Comparison of ENCODE assay signal across 11 mouse cellular contexts in genomic region chr7:46613091-46613490, GRCm38 (mm10). TPM values are rescaled to one million over a fixed set of nuclear protein-coding genes. Genes with fewer than 3 reads are reported as not detected.
DNase-seq lines count a peak whose midpoint lies in the region; ATAC-seq and TF ChIP-seq lines count a peak whose summit lies in the region.
"Had no signal": no experiment of that assay in that cellular context is flagged by ENCODE, and none has a peak within 500 bp of the region (broad histone marks: within the 10 kb centered on the region; RNA-seq: fewer than 3 reads in every experiment).

No protein-coding gene starts in this region.

- H3K4me2 ChIP-seq in forebrain, embryonic 16.5 days (ENCODE audit: low read length) = no peak overlapping the region
- no peak overlapping the region for H3K4me2 ChIP-seq in hindbrain, embryonic 12.5 days (replicated peaks)

- H3K9me3 ChIP-seq in forebrain, embryonic 16.5 days (ENCODE audit: control insufficient read depth, low read length) = no peaks in the 10 kb centered on the region
- no peaks in the 10 kb centered on the region for H3K9me3 ChIP-seq in forebrain, embryonic 10.5 days
- H3K9me3 ChIP-seq in hindbrain, embryonic 12.5 days (replicated peaks) = no peaks in the 10 kb centered on the region
- H3K9me3 ChIP-seq: limb, embryonic 10.5 days had no signal

- no peak overlapping the region for H3K27ac ChIP-seq in forebrain, embryonic 16.5 days (ENCODE audit: low read length)
- H3K27ac ChIP-seq in forebrain, embryonic 10.5 days = no peak overlapping the region
- H3K27ac ChIP-seq in kidney, adult 2 months (ENCODE audit: insufficient read depth, low read depth, low read length) = peak overlapping the region; percentile 59
- H3K27ac ChIP-seq in hindbrain, embryonic 12.5 days = no peak overlapping the region
- H3K27ac ChIP-seq: layer of hippocampus, adult 2 months; limb, embryonic 10.5 days had no signal

- peaks cover 5% of the 10 kb centered on the region; the same call in 1 of the 2 replicates for H3K4me1 ChIP-seq in forebrain, embryonic 16.5 days (replicated peaks; ENCODE audit: control insufficient read depth, insufficient read depth, low read length)
- no peaks in the 10 kb centered on the region for H3K4me1 ChIP-seq in forebrain, embryonic 10.5 days
- peaks cover 40% of the 10 kb centered on the region for H3K4me1 ChIP-seq in kidney, adult 2 months (ENCODE audit: control insufficient read depth, insufficient read depth, low read length)
- no peaks in the 10 kb centered on the region for H3K4me1 ChIP-seq in hindbrain, embryonic 12.5 days

- H3K36me3 ChIP-seq in forebrain, embryonic 16.5 days (ENCODE audit: control insufficient read depth, insufficient read depth) = no peaks in the 10 kb centered on the region
- peaks cover 12% of the 10 kb centered on the region; the same call in 1 of the 2 replicates for H3K36me3 ChIP-seq in forebrain, embryonic 10.5 days (replicated peaks)
- H3K36me3 ChIP-seq in kidney, adult 2 months (ENCODE audit: control insufficient read depth, insufficient read depth, low read length) = no peaks in the 10 kb centered on the region
- peaks cover 17% of the 10 kb centered on the region for H3K36me3 ChIP-seq in hindbrain, embryonic 12.5 days
- H3K36me3 ChIP-seq: limb, embryonic 10.5 days had no signal

- ATAC-seq in forebrain, embryonic 16.5 days = peak; percentile 43; the same call in 1 of the 2 replicates
- no peak for ATAC-seq in hindbrain, embryonic 12.5 days (ENCODE audit: low FRiP score)

- no peak overlapping the region for H3K9ac ChIP-seq in forebrain, embryonic 16.5 days (replicated peaks; ENCODE audit: low read depth, low read length)
- H3K9ac ChIP-seq in hindbrain, embryonic 12.5 days = no peak overlapping the region

- DNase-seq in forebrain, embryonic 10.5 days (ENCODE audit: extremely low spot score, low spot score) = no peak
- DNase-seq in brain, embryonic 14.5 days (ENCODE audit: low read depth) = peak; percentile 61
- peak; percentile 69 for DNase-seq in kidney, adult 2 months
- DNase-seq in lung, postnatal 10 days = peak; percentile 21
- DNase-seq in ovary, postnatal 10 days (ENCODE audit: low spot score) = no peak
- DNase-seq: heart, postnatal 4 days had no signal

- TF ChIP-seq POLR2A in brain, embryonic 14.5 days (IDR thresholded peaks at IDR 0.05; ENCODE audit: borderline replicate concordance, extremely low read depth, insufficient read depth, insufficient read length, poor library complexity, severe bottlenecking) = no peak
- no peak for TF ChIP-seq POLR2A in kidney, adult 2 months (IDR thresholded peaks at IDR 0.05; ENCODE audit: low read depth, low read length)

- 66% methylated on average over 10 of the region's 10 CpGs for WGBS in forebrain, embryonic 16.5 days
- 88% methylated on average over 10 of the region's 10 CpGs for WGBS in forebrain, embryonic 10.5 days
- WGBS in kidney, adult 2 months = 30% methylated on average over 10 of the region's 10 CpGs
- WGBS in hindbrain, embryonic 12.5 days = 86% methylated on average over 10 of the region's 10 CpGs

- no peak overlapping the region for H3K4me3 ChIP-seq in forebrain, embryonic 16.5 days (replicated peaks; ENCODE audit: low read length)
- no peak overlapping the region for H3K4me3 ChIP-seq in forebrain, embryonic 10.5 days
- no peak overlapping the region for H3K4me3 ChIP-seq in kidney, adult 2 months (ENCODE audit: insufficient read depth, low read depth, low read length)
- no peak overlapping the region for H3K4me3 ChIP-seq in hindbrain, embryonic 12.5 days
- H3K4me3 ChIP-seq: layer of hippocampus, adult 2 months; limb, embryonic 10.5 days had no signal

- TF ChIP-seq CTCF in brain, embryonic 14.5 days (IDR thresholded peaks at IDR 0.05; ENCODE audit: borderline replicate concordance, extremely low read depth, insufficient read depth, insufficient read length) = no peak
- TF ChIP-seq CTCF in kidney, adult 2 months (conservative IDR thresholded peaks at IDR 0.05; ENCODE audit: insufficient read depth, insufficient read length, low read depth, low read length) = no peak

- no peaks in the 10 kb centered on the region for H3K27me3 ChIP-seq in forebrain, embryonic 16.5 days (replicated peaks; ENCODE audit: control insufficient read depth, insufficient read depth, low read length)
- no peaks in the 10 kb centered on the region for H3K27me3 ChIP-seq in forebrain, embryonic 10.5 days (ENCODE audit: poor library complexity, severe bottlenecking)
- no peaks in the 10 kb centered on the region for H3K27me3 ChIP-seq in kidney, adult 2 months (replicated peaks; ENCODE audit: control insufficient read depth, insufficient read depth, low read length)
- H3K27me3 ChIP-seq in hindbrain, embryonic 12.5 days = no peaks in the 10 kb centered on the region
- H3K27me3 ChIP-seq: CH12.LX had no signal

RNA-seq across cellular contexts. Expression of gene Sergef, which starts 26.5 kb away (rescaled TPM):
- 27.2 and 32.6 TPM in 2 replicates for polyA plus RNA-seq in forebrain, embryonic 16.5 days (2015; fragmentation: Nextera tagmentation; extraction: Ambion mirVana)
- 15.6 and 16.7 TPM in 2 replicates for polyA plus RNA-seq in forebrain, embryonic 10.5 days (2016; fragmentation: Nextera tagmentation; extraction: Ambion mirVana)
- polyA plus RNA-seq in brain, embryonic 14.5 days (2012; rRNA removed) = 30.8 and 32.8 TPM in 2 replicates
- polyA plus RNA-seq in kidney, adult 2 months (2012; rRNA removed) = 16.0 and 16.8 TPM in 2 replicates
- polyA plus RNA-seq in hindbrain, embryonic 12.5 days (2016; fragmentation: Nextera tagmentation; extraction: Ambion mirVana) = 18.9 and 20.3 TPM in 2 replicates

RNA-seq across cellular contexts. Expression of gene Tph1, which starts 59.2 kb away (rescaled TPM):
- polyA plus RNA-seq in forebrain, embryonic 16.5 days (2015; fragmentation: Nextera tagmentation; extraction: Ambion mirVana) = 0.35 and 0.93 TPM in 2 replicates
- 0.32 TPM in 1 of 2 replicates, not detected in the other for polyA plus RNA-seq in forebrain, embryonic 10.5 days (2016; fragmentation: Nextera tagmentation; extraction: Ambion mirVana)
- 0.21 and 0.27 TPM in 2 replicates for polyA plus RNA-seq in brain, embryonic 14.5 days (2012; rRNA removed)
- not detected in 2 replicates for polyA plus RNA-seq in kidney, adult 2 months (2012; rRNA removed)
- polyA plus RNA-seq in hindbrain, embryonic 12.5 days (2016; fragmentation: Nextera tagmentation; extraction: Ambion mirVana) = 0.12 and 0.83 TPM in 2 replicates
- polyA plus RNA-seq: limb, embryonic 10.5 days had no signal

Comparison
In these comparisons a context has a peak if more than half of its experiments do, and no peak if none do; other contexts are left out.
1. DNase-seq: peak in brain, embryonic 14.5 days (single experiment), kidney, adult 2 months (single experiment) and lung, postnatal 10 days (single experiment); none in forebrain, embryonic 10.5 days (single experiment) and ovary, postnatal 10 days (single experiment).